Mouse (Mus musculus) c-Kit-negative CD71-positive TER-119-positive erythroid progenitor cells, embryonic 14.5 days (primary cell): Measurements from ENCODE around the gene Mvb12a.

Experiments
- DNase-seq: peaks from one replicate; pipeline ENCODE4 v3.0.0-alpha.2; 2013; ENCODE audit warnings: low read depth, low spot score

The Mvb12a gene

DNA sequence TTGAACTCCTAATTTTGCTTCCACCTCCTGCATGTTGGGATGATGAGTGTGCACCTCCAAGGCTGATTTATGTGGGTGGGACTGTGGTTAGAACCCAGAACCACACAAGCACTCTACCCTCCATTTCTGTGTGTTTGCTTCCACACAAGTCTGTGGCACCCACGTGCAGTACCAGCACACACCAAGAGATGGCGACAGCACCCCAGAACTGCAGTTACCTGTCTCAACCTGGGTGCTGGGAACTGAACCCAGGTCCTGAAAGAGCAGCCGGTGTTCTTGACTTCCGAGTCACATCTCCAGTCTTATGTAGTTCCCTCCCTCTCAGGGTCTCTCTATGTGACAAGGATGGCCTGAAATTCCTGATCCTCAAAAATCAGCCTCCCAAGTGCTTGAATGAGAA is 21.3 kb downstream of the Mvb12a start:
- DNase-seq = no peak

DNA sequence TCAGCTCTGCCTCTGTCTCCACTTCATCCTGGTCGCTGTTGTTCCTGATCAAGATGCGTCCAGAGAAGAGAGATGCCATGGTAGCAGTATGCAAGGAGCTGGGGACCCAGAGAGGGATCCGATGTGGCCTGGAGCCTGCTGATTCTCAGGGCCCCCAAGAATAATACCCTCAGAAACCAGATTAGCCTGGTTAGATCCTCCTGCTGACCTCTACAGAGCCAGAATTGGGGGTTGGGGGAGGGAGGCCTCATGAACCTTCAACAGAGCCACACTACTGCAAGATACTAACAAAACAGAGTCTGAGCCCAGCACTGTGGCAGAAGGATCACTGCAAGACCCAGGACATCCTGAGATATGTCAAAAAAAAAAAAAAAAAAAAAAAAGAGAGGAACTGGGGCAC is 23.8 kb downstream of the Mvb12a start, which contains the start of gene Nxnl1:
Nxnl1 (minus strand) TSS at position 101 of the 400 bp plus-strand sequence.
- no peak for DNase-seq

DNA sequence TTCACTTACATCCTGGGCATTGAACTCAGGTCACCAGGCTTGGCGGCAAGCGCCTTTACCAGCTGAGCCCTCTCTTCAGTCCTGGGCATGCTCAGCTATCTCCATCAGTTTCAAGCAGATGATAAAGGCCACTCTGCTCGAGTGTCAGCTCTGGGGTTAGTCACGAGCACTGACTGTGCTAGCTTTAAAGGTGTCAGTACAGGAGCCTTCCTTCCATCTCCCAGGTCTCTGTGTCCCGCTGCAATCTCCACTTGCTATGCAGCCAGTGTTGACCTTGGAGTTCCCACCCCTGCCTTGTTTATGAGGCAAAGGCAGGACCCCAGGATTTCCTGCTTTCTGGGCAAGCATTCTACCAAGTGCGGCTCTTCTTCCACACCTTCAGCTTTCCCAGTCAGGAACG is 24.9 kb downstream of the Mvb12a start:
- DNase-seq = no peak

GRCm38 (mm10) chr8:71568387-71568937 is 25.7 kb downstream of the Mvb12a start, which contains the start of gene Slc27a1:
Gene Slc27a1, plus strand, starts transcription at chr8:71568882.
- no peak for DNase-seq

DNA sequence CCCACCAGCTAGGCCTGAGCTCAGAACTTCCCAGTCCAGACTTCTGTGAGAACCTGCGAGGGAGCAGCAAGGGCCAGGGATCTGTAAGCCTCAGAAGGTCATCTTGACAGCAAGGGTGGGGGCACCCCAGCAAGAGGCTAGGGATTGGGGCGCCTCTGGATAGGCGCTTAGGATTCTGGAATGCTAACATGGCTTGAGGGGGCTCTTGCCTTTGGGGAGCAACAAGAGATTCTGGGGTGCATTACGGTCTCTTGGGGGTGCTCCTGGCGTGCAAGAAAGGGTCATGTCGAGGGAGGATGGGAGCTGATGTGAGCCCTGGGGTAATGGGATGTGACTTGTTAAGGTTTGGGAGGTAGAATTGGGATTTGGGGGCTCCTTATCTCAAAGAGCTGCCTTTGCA is 26.2 kb downstream of the Mvb12a start:
- no peak for DNase-seq

DNA sequence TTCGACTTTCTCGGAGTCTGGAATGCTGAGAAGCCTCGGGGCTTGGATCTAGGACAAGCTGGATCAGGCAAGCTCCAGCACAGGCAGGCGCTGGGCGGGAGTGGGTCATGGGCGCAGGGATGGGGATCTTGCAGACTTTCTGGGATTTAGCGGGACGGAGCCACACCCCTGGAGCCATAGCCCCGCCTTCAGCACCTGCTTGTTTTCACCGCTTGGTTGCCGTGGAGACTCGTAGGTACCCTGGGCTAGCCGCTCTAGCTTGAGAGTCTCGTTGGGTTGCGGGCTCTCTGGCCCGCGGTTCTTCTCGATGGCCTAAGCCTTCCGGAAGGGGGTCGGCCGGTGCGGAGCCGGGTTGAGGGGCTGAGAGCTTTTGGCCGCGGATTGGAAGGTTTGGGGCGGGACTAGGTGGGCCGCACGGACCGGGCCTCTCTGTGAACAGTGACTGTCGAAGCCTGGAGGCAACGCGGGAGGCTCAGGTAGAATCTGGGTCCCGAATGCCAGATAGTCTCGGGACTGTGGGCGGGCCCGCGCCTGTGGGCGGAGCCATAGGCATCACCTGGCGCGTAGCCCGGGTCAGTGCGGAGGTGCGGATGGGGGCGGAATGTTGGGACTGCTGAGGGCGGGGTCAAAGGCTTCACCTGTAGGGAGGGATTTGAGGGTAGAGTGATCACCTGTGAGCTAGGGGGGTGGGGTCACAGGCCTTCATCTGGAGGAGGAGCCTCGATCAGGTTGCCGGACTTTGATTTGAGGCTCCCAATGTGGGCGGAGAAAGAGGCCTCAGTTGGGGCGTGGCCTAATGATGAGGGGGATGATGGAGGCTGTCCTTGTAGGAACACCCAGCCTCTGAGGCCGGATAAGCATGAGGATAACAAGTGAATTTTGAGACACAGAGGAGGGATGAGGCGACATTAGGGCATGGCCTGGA is 26.9 kb downstream of the Mvb12a start:
- no peak for DNase-seq

DNA sequence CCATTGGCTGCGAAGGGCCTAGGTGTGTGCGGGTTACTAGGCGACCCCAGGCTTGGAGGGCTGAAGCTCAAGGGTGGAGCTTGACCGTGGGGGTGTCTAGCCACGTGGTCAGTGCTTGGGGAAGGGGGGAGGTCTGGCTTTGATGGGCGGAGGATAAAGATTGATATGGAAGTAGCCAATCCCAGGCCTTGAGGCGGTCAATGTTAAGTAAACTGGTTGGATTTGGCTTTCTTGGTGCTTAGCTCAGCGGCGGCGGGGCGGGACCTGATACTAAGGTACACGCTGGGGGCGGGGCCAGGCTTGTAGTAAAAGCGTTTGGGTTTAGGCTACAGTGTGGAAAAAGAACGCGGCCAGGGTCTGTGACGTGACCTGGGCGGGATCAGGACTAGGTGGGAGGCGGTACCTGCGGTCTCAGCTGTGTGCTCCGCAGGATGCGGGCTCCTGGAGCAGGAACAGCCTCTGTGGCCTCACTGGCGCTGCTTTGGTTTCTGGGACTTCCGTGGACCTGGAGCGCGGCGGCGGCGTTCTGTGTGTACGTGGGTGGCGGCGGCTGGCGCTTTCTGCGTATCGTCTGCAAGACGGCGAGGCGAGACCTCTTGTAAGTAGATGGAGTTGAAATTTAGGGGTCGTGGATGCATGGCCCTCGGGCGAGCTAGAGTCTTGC is 27.7 kb downstream of the Mvb12a start:
- no peak for DNase-seq

- no peak for DNase-seq
These were observed 29.4 kb downstream of the Mvb12a start for GRCm38 (mm10) chr8:71572077-71572476.

GRCm38 (mm10) chr8:71572847-71573633 is 30.3 kb downstream of the Mvb12a start:
- no peak for DNase-seq

DNA sequence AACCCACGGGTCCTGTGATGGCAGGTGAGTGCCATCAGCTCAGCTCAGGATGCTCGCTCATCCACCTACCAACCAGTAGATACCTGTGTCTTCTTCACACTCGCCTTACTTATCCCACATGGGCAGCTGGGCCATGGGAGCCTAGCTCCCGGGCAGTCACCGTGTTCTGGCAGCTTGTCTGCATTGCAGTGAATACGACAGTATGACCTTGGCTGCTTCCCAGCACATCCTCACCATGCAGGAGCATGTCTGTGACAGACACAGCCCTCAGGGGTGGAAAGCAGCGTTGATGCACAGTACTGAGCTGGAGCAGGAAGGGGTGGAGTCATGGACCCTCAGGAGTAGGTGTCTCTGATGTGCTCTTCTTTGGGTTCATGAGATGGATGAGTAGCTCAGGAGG is 31.7 kb downstream of the Mvb12a start:
- no peak for DNase-seq

DNA sequence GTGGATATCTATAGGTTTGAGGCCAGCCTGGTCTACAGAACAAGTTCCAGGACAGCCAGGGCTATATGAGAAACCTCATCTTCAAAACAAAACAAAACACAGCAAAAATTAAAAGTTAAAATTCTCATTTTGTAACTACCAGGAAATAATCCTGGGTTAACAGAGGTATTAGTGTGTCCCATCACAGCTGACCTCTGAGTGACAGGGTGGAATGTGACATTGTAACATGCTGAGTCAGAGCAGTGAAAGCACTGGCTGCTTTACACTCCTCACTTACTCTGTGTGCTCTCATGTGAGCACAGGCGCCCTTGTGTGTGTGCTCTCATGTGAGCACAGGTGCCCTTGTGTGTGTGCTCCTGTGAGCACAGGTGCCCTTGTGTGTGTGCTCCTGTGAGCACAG is 32.3 kb downstream of the Mvb12a start:
- no peak for DNase-seq

GRCm38 (mm10) chr8:71577856-71578387 is 35.2 kb downstream of the Mvb12a start:
- no peak for DNase-seq

DNA sequence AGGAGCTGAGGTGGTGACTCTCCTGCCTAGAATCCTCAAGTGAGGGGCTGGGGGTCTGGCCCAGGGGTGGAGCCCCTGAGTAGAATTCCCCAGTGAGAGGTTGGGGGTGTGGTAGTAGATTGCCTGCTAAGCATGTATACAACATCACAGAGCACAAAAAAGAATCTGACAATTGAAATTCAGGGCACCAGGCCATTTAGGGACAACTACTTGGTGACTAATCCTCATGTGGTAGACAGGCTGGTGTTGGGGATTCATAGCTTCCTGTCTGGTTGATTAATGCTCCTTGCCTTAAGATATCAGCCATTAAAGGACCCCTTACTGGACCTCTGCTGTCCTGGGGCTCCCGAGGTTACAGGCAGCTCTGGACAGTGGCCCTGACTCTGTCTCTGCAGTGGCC is 36.3 kb downstream of the Mvb12a start:
- DNase-seq = no peak

DNA sequence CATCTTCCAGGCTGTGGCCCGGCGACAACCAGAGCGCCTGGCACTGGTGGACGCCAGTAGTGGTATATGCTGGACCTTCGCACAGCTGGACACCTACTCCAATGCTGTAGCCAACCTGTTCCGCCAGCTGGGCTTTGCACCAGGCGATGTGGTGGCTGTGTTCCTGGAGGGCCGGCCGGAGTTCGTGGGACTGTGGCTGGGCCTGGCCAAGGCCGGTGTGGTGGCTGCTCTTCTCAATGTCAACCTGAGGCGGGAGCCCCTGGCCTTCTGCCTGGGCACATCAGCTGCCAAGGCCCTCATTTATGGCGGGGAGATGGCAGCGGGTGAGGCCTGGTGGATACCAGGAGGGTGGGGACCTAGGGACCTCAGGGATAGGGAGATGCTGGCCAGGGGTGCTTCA is 36.8 kb downstream of the Mvb12a start:
- DNase-seq = no peak

DNA sequence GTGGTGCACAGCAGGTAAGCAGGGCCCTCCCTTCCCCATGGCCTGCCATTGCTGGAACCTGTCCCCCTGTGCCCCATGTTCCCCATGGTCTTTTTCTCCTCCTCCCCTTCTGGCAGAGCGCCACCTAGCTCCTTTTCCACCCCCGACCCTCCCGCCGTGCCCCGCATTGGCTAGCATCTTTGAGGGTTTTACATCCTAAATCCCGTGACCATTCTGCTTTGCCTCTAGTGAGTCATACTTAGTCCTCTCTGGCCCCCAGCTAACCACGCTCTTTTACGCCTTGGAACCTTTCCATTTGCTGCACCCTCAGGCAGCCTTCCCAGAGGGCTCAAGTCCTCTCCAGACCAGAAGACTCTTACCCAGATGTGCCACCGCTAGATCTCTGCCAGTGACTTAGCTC is 37.5 kb downstream of the Mvb12a start:
- DNase-seq = no peak

GRCm38 (mm10) chr8:71586891-71587290 is 44.2 kb downstream of the Mvb12a start:
- DNase-seq = no peak

DNA sequence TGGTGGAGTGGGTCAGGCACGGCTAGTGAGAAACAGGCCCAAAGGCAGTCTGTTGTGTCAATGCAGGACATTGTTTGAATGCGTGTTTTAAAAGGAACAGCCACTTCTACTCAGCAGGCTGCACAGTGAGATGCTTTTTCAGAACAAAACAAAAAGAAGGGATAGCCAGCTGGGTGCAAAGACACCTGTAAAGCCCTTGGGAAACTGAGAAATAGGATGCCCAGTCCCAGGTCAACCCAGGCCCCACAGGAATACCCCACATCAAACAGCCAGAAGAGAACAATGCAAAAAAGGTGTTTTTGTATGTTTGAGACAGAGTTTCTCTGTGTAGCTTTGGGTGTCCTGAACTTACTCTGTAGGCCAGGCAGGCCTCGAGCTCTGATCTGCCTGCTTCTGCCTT is 46.0 kb downstream of the Mvb12a start:
- no peak for DNase-seq

DNA sequence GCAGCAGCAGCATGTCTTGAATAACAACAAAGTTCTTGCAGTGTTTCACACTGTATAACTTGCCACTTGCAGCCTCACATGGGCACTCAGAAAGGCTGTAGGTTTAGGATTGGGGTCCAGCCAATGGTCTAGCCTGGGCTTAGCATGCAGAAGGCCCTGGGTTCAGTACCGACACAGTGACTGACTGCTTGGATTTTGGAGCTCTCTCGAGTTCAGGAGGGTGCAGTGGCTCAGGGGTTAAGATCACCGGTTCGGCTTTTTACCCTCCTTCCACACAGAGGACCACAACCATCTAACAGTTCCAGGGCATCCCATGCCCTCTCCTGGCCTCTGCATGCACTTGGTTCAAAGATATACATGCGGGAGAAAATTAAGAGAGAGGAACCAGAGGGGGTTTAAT is 48.3 kb downstream of the Mvb12a start:
- no peak for DNase-seq

DNA sequence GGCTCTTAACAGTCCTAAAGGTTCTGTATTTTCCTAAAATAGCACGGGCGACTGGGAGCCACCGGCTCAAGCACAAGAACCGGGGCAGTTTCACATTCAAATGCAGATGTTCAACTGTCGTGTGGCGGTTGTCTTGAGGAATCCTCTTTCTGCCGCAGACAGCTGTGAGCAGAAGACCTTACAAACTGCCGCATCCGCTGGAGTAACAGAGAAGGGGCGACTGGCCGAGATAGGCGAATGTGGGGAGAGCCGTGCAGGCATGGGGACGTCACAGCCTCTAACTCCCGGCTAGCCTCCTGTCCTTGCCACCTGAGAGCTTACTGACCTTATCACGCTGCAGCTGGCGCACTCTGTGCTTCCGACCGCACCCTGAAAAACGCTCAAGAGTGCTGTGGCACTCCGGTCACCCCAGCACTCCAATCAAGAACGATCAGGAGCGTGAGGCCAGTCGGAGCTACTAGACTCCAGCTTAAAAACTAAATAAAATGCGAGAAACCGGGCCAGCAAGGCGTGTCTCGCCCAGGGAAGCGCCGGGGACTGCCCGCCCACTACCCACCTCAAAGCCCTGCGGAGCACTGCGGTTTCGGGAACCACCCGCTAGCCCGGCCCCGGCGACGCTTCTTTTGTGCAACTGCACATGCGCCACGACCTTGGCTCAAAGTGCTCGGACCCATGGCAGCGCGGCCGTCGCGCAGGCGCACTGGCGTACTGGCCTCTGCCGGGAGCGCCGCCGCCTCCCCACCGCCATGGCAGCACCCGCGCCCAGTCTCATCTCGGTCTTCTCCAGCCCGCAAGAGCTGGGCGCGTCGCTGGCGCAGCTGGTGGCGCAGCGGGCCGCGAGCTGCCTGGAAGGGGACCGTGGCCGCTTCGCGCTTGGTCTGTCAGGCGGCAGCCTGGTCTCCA is 49.0 kb downstream of the Mvb12a start, which contains the start of gene Pgls:
Pgls (plus strand) TSS at position 706 of the 903 bp plus-strand sequence.
- peak; percentile 71 for DNase-seq
